Comparison of ENCODE assay signal across 9 mouse cellular contexts in the genomic region with DNA sequence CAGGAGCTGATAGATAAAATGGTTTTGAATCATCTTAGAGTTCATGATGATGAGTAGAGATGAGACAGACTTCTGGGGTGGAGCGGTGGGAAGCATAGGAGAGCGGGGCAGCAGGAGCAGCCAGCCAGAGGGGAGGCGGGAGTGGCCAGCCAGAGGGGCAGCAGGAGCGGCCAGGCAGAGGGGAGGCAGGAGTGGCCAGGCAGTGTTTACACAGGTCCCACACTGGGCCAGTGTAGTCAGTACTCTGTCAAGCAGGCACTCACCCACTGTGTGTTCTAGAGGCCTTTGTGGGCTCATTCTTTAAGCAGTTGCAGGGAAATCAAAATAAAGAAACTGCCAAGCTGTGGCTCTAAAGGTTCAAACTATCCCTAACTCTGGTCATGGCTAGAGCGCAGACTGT.
"Had no signal": no experiment of that assay in that cellular context is flagged by ENCODE, and none has a peak within 500 bp of the region (broad histone marks: within the 10 kb centered on the region; RNA-seq: fewer than 3 reads in every experiment).

No protein-coding gene starts in this region.

- H3K27me3 ChIP-seq: hindbrain, embryonic 15.5 days; midbrain, embryonic 13.5 days had no signal

- ATAC-seq: midbrain, embryonic 13.5 days had no signal

- H3K4me2 ChIP-seq: hindbrain, embryonic 15.5 days; midbrain, embryonic 13.5 days had no signal

- H3K27ac ChIP-seq: hindbrain, embryonic 15.5 days; layer of hippocampus, adult 2 months; limb, embryonic 10.5 days; midbrain, embryonic 13.5 days had no signal

- H3K9ac ChIP-seq: hindbrain, embryonic 15.5 days; midbrain, embryonic 13.5 days had no signal

- H3K4me1 ChIP-seq: hindbrain, embryonic 15.5 days; limb, embryonic 10.5 days; midbrain, embryonic 13.5 days had no signal

- H3K4me3 ChIP-seq: hindbrain, embryonic 15.5 days; layer of hippocampus, adult 2 months; limb, embryonic 10.5 days; midbrain, embryonic 13.5 days had no signal

- H3K9me3 ChIP-seq: hindbrain, embryonic 15.5 days; limb, embryonic 10.5 days; midbrain, embryonic 13.5 days had no signal

- DNase-seq: kidney, adult 18-20 months; kidney, postnatal 10 days; kidney, postnatal 4 days; thymus, adult 18-20 months; thymus, postnatal 14 days had no signal
